In the genomic region with DNA sequence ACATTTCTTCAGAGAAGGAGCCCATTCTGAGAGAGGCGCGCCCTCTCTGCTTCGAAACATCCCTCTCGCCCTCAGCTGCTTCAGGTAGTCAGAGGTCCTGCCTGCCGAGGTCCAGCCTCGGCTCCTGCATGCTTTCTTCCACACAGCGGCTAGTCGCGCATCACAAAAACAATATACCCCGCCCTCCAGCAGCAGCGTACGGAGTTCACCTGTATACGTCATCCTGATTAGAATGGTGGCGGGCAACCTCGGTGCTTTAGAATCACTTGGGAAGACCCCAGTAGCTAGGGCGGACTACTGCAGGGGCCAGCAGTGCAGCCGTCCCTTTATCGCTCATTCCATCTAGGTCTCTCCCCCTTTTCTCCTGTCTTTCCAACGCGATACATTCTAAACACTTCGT, we compare ENCODE assay signal across 8 mouse cellular contexts. TPM values are rescaled to one million over a fixed set of nuclear protein-coding genes. Genes with fewer than 3 reads are reported as not detected.
DNase-seq lines count a peak whose midpoint lies in the region; ATAC-seq lines count a peak whose summit lies in the region.

No protein-coding gene starts in this region.

- WGBS in hindbrain, embryonic 12.5 days, result 7% methylated on average over 21 of the region's 21 CpGs
- WGBS in liver, embryonic 16.5 days (ENCODE audit: insufficient replicate concordance), result 16% methylated on average over 21 of the region's 21 CpGs
- 8% methylated on average over 21 of the region's 21 CpGs for WGBS in stomach, embryonic 14.5 days

- H3K36me3 ChIP-seq in hindbrain, embryonic 12.5 days, result no peaks in the 10 kb centered on the region
- no peaks in the 10 kb centered on the region for H3K36me3 ChIP-seq in liver, embryonic 16.5 days (ENCODE audit: control insufficient read depth, insufficient read depth)
- no peaks in the 10 kb centered on the region for H3K36me3 ChIP-seq in stomach, embryonic 14.5 days (ENCODE audit: control insufficient read depth, insufficient read depth, low read length)

- peaks cover 23% of the 10 kb centered on the region for H3K4me1 ChIP-seq in hindbrain, embryonic 12.5 days
- H3K4me1 ChIP-seq in liver, embryonic 16.5 days (ENCODE audit: control insufficient read depth, low read depth, low read length), result peaks cover 15% of the 10 kb centered on the region
- peaks cover 9% of the 10 kb centered on the region; the same call in 1 of the 2 replicates for H3K4me1 ChIP-seq in stomach, embryonic 14.5 days (ENCODE audit: control insufficient read depth, insufficient read depth, low read length)

- peak; percentile 32 to 36 for DNase-seq in left cerebral cortex, adult 18-20 months (ENCODE audit: low spot score in 2 of 2)
- DNase-seq in left cerebral cortex, postnatal 10 days (ENCODE audit: extremely low spot score in 1 of 2, low spot score in 2 of 2), result no peak
- peak; percentile 68 for DNase-seq in cerebellum, adult 9-11 months
- DNase-seq in gastrocnemius, adult 18-20 months (ENCODE audit: low spot score), result no peak
- DNase-seq in urinary bladder, postnatal 4 days (ENCODE audit: low spot score in 2 of 2), result no peak

- H3K4me2 ChIP-seq in hindbrain, embryonic 12.5 days (replicated peaks), result peak overlapping the region; percentile 67
- H3K4me2 ChIP-seq in liver, embryonic 16.5 days (ENCODE audit: low read depth, low read length), result peak overlapping the region; percentile 73
- H3K4me2 ChIP-seq in stomach, embryonic 14.5 days (replicated peaks; ENCODE audit: low read depth, low read length), result peak overlapping the region; percentile 68

- H3K27ac ChIP-seq in hindbrain, embryonic 12.5 days, result peak overlapping the region; percentile 88
- H3K27ac ChIP-seq in liver, embryonic 16.5 days (ENCODE audit: low read length), result no peak overlapping the region
- no peak overlapping the region for H3K27ac ChIP-seq in stomach, embryonic 14.5 days (ENCODE audit: low read length)

- peaks cover 9% of the 10 kb centered on the region for H3K27me3 ChIP-seq in hindbrain, embryonic 12.5 days
- H3K27me3 ChIP-seq in liver, embryonic 16.5 days (ENCODE audit: control insufficient read depth, insufficient read depth, low read depth, low read length), result peaks cover 40% of the 10 kb centered on the region
- no peaks in the 10 kb centered on the region; the same call in 1 of the 2 replicates for H3K27me3 ChIP-seq in stomach, embryonic 14.5 days (ENCODE audit: control insufficient read depth, insufficient read depth, low read length)

- intact Hi-C loops in left cerebral cortex, postnatal 10 days (cut with DNase I), result loop anchor here (5.0 kb wide), 1 partner anchor 102 kb away; no protein-coding TSS in a partner anchor

- H3K9me3 ChIP-seq in hindbrain, embryonic 12.5 days (replicated peaks), result no peaks in the 10 kb centered on the region
- H3K9me3 ChIP-seq in liver, embryonic 16.5 days (replicated peaks; ENCODE audit: control insufficient read depth, low read length), result no peaks in the 10 kb centered on the region
- H3K9me3 ChIP-seq in stomach, embryonic 14.5 days (ENCODE audit: control insufficient read depth, low read depth, low read length), result no peaks in the 10 kb centered on the region

- H3K4me3 ChIP-seq in hindbrain, embryonic 12.5 days, result peak overlapping the region; percentile 43
- peak overlapping the region; percentile 53 for H3K4me3 ChIP-seq in liver, embryonic 16.5 days (ENCODE audit: low read depth, low read length)
- H3K4me3 ChIP-seq in stomach, embryonic 14.5 days (ENCODE audit: low read depth, low read length), result peak overlapping the region; percentile 27

- H3K9ac ChIP-seq in hindbrain, embryonic 12.5 days, result peak overlapping the region; percentile 67
- no peak overlapping the region; the same call in 1 of the 2 replicates for H3K9ac ChIP-seq in liver, embryonic 16.5 days (ENCODE audit: low read depth, low read length)
- H3K9ac ChIP-seq in stomach, embryonic 14.5 days (replicated peaks; ENCODE audit: low read depth, low read length), result 0 out of 2 replicates have a peak overlapping the region, but pooled peaks have one; percentile 6

- peak; percentile 78 for ATAC-seq in hindbrain, embryonic 12.5 days (ENCODE audit: low FRiP score)
- ATAC-seq in liver, embryonic 16.5 days (ENCODE audit: low read depth), result peak; percentile 36
- ATAC-seq in stomach, embryonic 14.5 days (ENCODE audit: insufficient number of reproducible peaks, insufficient read depth, low FRiP score, low read depth), result peak; percentile 40; the same call in 1 of the 2 replicates

RNA-seq across cellular contexts. Expression of a gene that starts 1.3 kb away (rescaled TPM):
- 100 to 1,000 TPM; 108 to 119 TPM for total RNA-seq in left cerebral cortex, adult 18-20 months (2021)
- total RNA-seq in left cerebral cortex, postnatal 10 days (2021), result 100 to 1,000 TPM; 110 to 111 TPM
- polyA plus RNA-seq in hindbrain, embryonic 12.5 days (2016; fragmentation: Nextera tagmentation; extraction: Ambion mirVana), result 20.7 and 22.7 TPM in 2 replicates
- polyA plus RNA-seq in liver, embryonic 16.5 days (2015; fragmentation: Nextera tagmentation; extraction: Ambion mirVana), result 9.2 and 9.3 TPM in 2 replicates
- 22.3 and 24.8 TPM in 2 replicates for polyA plus RNA-seq in stomach, embryonic 14.5 days (2014; fragmentation: Nextera tagmentation; extraction: Ambion mirVana)
- total RNA-seq in gastrocnemius, adult 18-20 months (2021), result 10 to 100 TPM; 46.0 to 59.0 TPM

RNA-seq across cellular contexts. Expression of a gene that starts 54.0 kb away (rescaled TPM):
- total RNA-seq in left cerebral cortex, adult 18-20 months (2021), result 10 to 100 TPM; 14.4 to 16.4 TPM
- 10 to 100 TPM; 13.9 to 15.1 TPM for total RNA-seq in left cerebral cortex, postnatal 10 days (2021)
- polyA plus RNA-seq in hindbrain, embryonic 12.5 days (2016; fragmentation: Nextera tagmentation; extraction: Ambion mirVana), result 13.9 TPM in 2 replicates
- polyA plus RNA-seq in liver, embryonic 16.5 days (2015; fragmentation: Nextera tagmentation; extraction: Ambion mirVana), result 5.7 and 7.8 TPM in 2 replicates
- polyA plus RNA-seq in stomach, embryonic 14.5 days (2014; fragmentation: Nextera tagmentation; extraction: Ambion mirVana), result 12.5 and 14.1 TPM in 2 replicates
- total RNA-seq in gastrocnemius, adult 18-20 months (2021), result 1 to 10 TPM; 2.9 TPM

Comparison
In these comparisons a context has a peak if more than half of its experiments do, and no peak if none do; other contexts are left out.
1. DNase-seq: peak in left cerebral cortex, adult 18-20 months (2 of 2) and cerebellum, adult 9-11 months (single experiment); none in left cerebral cortex, postnatal 10 days (0 of 2), gastrocnemius, adult 18-20 months (single experiment) and urinary bladder, postnatal 4 days (0 of 2).
2. Peak in every context shown above with its lines, with median percentiles within 50 percentile points of each other: ATAC-seq, H3K4me2 ChIP-seq and H3K4me3 ChIP-seq.